Mouse (Mus musculus) cerebellum, adult 11-12 months (tissue): ENCODE results near the gene Cdkl1.

Experiments
- DNase-seq: peaks from one replicate; pipeline ENCODE4 v3.0.0; 2022

Gene Cdkl1

DNA sequence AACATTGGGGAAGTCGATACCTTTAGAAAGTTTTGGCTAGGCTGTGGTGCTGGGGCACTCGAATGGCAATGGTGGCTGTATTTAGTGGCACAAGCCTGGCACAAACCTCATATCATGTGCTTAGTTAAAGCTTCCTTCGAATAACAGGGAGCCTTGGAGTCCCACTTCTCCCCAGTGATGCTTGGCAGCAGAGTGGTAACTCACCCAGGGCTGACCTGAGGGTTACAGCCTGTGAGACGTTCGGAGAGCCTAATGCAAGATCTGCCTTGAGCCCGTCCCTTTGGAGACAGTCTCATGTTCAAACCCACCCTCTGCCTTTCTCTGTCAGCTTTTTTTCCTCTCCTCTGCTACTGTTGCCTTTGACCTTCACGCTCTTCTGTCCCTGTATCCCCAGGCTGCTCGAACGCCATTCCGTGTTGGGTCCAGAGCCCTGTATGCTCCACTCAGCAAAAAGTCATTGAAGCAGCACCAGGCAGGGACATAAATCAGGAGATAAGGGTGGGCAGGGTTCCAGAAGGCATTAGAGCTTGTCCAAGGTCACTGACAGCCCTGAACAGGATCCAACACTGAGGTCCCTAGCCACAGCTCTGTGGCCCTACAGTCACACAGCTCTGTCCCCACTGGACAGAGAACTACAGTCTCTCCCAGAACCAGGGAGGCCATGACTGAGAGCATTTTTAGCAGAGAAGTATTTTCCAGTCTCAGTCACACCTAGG, 9.0 kb downstream of the Cdkl1 start:
- no peak for DNase-seq

DNA sequence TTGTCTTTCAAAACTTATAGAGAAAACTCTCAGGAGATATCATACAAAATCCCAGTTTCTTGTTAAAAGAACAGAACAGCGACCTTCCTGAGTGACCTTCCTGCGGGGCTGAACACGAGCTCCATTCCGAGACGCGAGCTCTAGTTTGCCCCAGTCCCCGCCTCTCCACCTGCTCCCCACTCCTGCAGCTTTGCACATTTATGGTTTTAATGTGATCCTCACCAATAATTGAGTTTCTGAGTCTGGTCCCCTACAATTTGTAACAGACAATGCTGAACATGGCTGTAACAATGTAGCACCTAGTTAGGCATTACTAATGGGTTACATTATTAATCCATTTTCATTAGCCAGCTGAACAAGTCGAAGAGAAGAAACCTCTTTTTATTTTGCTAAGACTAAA, 9.6 kb downstream of the Cdkl1 start:
- DNase-seq, result no peak

DNA sequence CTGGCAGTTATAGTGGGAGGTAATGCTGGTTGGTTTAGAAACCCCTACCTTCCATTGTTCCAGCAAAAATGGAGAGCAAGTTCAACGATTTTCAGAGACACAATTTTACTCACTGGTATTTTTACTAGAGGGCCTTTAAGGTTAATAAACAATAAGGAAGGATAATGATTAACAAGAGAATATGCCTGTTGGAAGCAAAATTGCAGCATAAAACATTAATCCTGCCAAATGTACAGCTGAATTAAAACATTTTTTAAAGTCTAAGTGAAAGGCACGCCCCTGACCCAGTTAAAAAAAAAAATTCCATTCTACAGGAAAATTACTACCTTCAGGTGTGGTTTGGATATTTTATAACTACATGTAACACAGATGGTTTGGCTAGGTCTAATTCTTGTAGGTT, 13.1 kb downstream of the Cdkl1 start:
- DNase-seq, result no peak

DNA sequence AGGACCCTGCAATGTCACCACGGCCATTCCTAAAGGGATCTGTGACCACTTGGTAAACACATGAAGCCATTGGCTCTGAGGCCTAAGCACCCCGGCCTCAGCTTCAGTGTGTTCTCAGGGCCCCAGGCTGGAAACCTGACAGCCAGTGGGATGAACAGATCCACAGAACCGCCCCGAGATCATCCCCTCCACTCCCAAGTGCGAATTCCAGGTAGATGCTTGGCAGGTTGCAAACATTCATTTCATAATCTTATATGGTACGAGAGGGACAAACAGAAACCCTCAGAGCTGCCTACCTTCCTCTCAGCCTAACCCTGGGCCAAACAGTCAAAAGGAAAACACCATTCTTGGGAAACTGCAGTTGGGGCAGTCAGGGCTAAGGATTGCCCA, 13.7 kb downstream of the Cdkl1 start:
- DNase-seq, result no peak

- no peak for DNase-seq
Observed at GRCm38 (mm10) chr12:69776607-69777340, 14.3 kb downstream of the Cdkl1 start.

- no peak for DNase-seq
Observed at GRCm38 (mm10) chr12:69768841-69769240, 22.2 kb downstream of the Cdkl1 start.

GRCm38 (mm10) chr12:69767476-69768258, 23.4 kb downstream of the Cdkl1 start:
- no peak for DNase-seq

DNA sequence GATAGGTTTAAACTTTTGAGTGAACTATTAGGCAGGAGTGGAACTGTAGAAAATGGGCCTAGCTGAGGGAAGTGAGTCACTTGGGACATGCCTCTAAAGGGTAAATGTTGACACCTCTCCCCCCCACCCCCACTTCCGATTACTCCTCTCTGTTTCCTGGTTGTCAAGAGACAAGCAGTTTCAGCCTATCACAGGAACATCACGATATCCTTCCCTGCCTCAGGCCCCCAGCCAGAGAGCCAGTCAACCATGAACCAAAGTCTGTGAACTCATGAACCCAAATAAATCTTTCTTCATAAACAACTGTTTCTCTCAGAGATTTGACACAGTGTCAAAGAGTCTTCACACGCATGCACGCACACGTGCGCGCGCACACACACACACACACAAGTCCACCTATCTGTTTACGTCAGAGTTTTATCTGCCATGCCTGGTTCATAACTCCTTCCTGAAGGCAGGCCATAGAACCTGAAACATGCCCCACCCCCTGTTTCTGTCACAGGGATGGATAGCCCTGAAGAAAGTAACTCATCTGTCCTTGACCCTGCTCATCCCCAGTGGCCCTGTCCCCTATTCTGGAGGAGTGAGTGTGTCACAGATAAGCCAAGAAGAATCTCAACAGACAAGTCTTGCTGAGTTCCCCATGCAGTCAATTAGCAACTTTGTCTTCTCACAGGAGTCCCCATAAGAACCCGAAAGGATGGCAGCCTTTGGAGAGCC, 24.7 kb downstream of the Cdkl1 start:
- DNase-seq, result no peak

- no peak for DNase-seq
Observed at GRCm38 (mm10) chr12:69765543-69765942, 25.5 kb downstream of the Cdkl1 start.

- DNase-seq, result no peak
Observed at GRCm38 (mm10) chr12:69761603-69762002, 29.5 kb downstream of the Cdkl1 start.

DNA sequence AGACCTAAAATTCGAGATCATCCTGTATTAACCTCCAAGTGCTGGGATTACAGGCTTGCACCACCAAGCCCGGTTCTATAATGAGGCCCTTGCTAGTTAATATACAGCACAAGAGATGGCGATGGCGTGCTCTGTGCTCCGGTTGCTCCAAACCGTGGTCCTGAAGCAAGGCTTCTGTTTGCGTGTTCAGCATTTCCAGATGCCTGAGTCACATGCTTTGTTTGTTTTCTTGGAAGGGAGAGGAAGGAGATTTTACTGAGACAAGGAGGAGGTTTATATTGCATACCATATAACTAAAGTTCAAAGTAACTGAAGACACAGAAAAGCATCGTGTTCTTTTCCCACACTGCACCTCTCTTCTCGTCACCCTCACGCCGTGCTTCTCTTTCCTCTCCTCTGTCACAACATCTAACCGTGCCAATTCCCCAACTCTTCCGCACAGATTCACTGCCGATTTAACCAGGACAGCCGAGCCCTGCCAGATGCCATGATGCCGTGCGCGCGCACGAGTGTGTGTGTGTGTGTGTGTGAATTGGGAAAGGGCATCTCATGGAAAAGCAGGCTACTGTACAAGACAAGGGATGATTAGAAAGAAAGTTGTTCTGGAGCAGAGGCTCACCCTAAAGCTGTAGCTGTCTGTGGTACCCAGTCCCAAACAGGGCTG, 30.2 kb downstream of the Cdkl1 start:
- DNase-seq, result no peak

- no peak for DNase-seq
Observed at GRCm38 (mm10) chr12:69760014-69760413, 31.1 kb downstream of the Cdkl1 start.

GRCm38 (mm10) chr12:69759267-69759885, 31.7 kb downstream of the Cdkl1 start:
- DNase-seq, result no peak

GRCm38 (mm10) chr12:69758221-69759185, 32.6 kb downstream of the Cdkl1 start:
- DNase-seq, result peak; percentile 53

GRCm38 (mm10) chr12:69757418-69758141, 33.5 kb downstream of the Cdkl1 start:
- DNase-seq, result peak; percentile 91

- no peak for DNase-seq
Observed at GRCm38 (mm10) chr12:69756015-69756414, 35.1 kb downstream of the Cdkl1 start.

GRCm38 (mm10) chr12:69753936-69754335, 37.1 kb downstream of the Cdkl1 start:
- no peak for DNase-seq

GRCm38 (mm10) chr12:69751864-69752341, 39.2 kb downstream of the Cdkl1 start:
- DNase-seq, result no peak

DNA sequence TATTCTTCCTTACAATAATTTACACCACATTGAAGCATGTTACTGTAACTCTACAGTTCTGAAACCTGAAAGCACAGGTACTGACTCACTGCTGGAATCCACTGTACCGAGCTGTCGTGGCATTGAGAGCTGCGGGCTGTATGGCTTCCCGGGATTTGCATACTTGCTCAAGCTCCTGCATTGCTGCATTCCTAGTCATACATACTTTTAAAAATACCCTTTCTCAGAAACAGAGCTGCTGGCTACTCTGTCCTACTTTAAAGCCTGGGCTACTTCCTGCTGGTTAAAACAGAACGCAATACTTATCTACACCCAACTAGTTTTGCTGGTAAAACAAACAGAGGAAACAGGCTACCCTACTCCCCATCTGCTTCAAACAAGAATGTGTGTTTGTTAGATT, 46.9 kb downstream of the Cdkl1 start:
- no peak for DNase-seq

DNA sequence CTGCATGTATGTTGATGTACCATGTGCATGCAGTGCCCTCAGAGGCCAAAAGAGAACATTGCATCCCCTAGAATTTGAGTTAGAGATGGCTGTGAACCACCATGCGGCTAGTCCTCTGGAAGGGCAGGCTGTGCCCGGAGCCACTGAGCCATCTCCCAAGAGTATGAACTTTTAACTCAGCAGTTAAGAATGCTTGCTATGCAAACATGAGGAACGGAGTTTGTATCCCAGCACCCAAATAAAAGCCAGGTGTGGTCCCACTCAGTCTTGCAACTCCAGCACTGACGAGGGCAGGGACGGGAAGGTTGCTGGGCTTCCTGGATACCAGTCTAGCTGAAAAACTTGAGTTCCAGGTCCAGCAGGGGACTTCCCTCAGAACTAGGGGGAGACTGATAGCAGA, 49.1 kb downstream of the Cdkl1 start:
- DNase-seq, result no peak
